Mouse (Mus musculus): ENCODE results near the gene Srrd. TPM values are rescaled to one million over a fixed set of nuclear protein-coding genes. Genes with fewer than 3 reads are reported as not detected.

Gene Srrd
- total RNA-seq, 2 experiments from 2014 or later, result 3.2 to 3.3 TPM

GRCm38 (mm10) chr5:112364184-112364797 is 21.5 kb upstream of the Srrd start:
- no peak for DNase-seq
- intact Hi-C loops (cut with DNase I; ENCODE audit: low total_unique reads), result no loop called here

DNA sequence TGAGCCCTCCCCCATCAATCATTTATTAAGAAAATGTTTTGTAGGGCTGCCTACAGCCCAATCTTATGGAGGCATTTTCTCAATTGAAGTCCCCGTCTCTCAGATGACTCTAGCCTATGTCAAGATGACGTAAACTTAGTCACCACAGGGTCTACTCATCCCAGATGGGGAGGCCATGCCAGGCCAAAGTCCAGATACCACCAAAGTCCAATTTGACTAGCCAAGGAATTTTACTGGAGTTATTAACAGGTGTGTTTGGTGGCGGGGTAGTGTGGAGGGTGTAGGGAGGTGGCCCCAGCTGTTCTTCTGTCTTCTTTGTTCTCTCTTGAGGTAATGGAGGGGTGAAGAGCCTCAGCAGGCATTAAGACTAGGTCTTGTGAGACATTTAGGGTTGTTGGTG is 17.2 kb upstream of the Srrd start:
- intact Hi-C loops (cut with DNase I; ENCODE audit: low total_unique reads), result no loop called here
- no peak for DNase-seq

GRCm38 (mm10) chr5:112359520-112359919 is 16.7 kb upstream of the Srrd start:
- intact Hi-C loops (cut with DNase I; ENCODE audit: low total_unique reads), result no loop called here
- no peak for DNase-seq

GRCm38 (mm10) chr5:112356322-112356721 is 13.5 kb upstream of the Srrd start:
- intact Hi-C loops (cut with DNase I; ENCODE audit: low total_unique reads), result no loop called here
- DNase-seq, result no peak

- intact Hi-C loops (cut with DNase I; ENCODE audit: low total_unique reads), result no loop called here
- DNase-seq, result no peak
Observed at GRCm38 (mm10) chr5:112355910-112356309, 13.1 kb upstream of the Srrd start, which contains the start of gene Gm6583. TSS of gene Gm6583 (minus strand) at chr5:112356033.

GRCm38 (mm10) chr5:112355493-112355892 is 12.7 kb upstream of the Srrd start:
- intact Hi-C loops (cut with DNase I; ENCODE audit: low total_unique reads), result no loop called here
- DNase-seq, result no peak

DNA sequence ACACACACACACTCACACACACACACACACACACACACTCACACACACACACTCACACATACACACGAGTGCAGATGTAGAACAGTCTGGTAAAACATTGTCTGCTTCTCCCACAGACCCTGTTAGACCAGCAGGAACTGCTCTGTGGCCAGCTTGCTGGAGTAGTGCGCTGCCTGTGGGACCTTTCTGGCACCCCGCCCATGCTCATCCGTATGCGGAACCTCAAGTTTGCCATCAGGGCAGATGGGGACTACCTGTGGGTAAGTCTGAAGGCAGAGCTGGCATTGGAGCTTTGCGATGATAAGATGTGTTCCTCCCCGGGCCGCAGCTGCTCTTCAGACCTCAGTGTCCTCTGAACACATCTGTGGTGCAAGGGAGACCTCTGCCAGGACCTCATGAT is 6.3 kb upstream of the Srrd start:
- no peak for DNase-seq
- intact Hi-C loops (cut with DNase I; ENCODE audit: low total_unique reads), result no loop called here

DNA sequence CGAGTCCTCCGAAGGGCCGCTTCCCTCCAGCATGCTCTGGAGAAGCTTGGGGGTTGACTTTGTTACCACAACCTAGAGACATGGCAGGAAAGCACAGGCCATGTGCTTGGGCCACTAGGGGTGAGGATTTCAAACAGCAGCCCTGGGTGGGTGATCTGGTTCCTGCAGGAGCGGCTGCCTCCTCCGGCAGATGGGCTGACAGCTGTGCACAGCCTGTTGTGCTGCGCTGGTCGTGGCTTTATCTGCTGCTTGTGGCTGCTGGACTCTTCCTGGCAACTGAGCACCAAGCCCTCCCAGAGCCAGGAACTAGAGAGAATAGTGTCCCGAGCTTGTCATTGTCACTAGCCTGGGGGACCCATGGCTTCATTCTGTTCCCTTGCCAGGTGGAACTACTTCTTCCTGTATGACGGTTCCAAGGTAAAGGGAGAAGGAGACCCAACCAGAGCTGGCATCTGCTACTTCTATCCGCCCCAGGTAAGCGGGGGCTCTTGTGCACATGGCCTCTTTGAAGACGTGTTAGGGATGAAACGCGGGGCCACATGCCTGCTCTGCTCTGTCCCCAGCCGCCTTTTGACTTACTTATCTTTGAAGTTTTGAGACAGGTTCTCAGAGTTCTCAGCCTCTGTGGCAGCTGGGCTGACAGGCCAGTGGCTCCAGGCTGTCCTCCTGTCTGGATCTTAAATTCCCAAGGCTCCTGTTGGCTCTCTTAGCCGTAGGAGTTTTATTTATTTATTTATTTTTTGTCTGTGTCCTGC is 3.5 kb upstream of the Srrd start:
- intact Hi-C loops (cut with DNase I; ENCODE audit: low total_unique reads), result no loop called here
- no peak for DNase-seq

DNA sequence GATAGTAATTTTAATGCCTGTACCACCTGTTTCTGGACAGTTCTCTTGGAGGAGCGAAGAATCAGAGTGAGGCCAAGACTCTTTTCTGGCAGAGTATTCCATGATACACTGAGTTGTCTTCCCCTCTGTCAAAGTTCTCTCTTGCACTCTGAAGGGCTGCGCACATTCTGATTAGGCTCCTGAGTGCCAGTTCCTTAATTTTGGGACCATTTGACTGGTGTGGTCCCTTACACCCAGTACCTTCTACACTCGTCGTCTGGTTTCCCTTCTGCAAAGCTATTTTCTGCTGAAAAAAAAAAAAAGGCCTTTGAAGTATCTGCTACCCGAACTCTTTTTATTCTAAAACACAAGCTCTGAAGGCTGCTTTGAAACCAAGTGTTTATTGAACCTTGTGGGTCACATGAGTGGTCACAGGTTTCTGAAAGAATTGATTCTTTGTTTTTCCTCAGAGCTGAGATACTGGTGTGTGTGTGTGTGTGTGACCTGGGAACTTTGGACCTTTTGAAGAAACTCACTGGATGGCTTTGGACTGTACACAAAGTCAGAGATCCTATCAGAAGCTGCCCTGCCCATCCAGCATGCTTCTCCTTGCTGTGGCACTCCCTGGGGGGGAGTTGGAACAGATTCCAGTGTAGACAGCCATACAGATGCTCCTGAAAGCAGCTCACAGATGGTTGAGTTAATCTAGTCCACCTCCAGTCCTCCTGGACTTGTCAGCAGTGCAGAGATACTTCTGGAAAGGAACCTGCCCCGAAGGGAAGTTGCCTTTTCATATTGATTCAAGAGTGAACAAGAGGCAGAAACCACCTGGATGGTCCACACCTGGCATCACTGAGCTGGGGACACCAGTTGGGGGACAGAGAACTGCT is 1.5 kb upstream of the Srrd start:
- no peak for DNase-seq
- intact Hi-C loops (cut with DNase I; ENCODE audit: low total_unique reads), result no loop called here

- intact Hi-C loops (cut with DNase I; ENCODE audit: low total_unique reads), result no loop called here
- no peak for DNase-seq
Observed at GRCm38 (mm10) chr5:112343205-112343595, 360 bp upstream of the Srrd start.

DNA sequence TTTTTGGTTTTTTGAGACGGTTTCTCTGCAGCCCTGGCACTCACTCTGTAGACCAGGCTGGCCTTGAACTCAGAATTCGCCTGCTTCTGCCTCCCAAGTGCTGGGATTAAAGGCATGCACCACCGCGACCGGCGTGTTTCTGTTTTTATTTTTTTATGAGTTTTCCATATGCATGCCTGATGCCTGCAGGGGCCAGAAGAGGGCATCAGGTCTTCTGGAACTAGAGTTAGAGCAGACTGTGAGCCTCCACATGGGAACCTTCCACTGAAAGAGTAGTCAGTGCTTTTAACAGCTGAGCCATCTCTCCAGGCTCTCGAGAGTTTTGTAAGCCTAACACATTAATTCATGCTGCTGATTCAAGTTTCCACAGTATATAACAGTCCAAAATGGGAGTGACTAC is 3.6 kb downstream of the Srrd start:
- intact Hi-C loops (cut with DNase I; ENCODE audit: low total_unique reads), result loop anchor here (10.0 kb wide), 1 partner anchor 86 kb away; no protein-coding TSS in a partner anchor
- DNase-seq, result no peak

GRCm38 (mm10) chr5:112337004-112337403 is 5.8 kb downstream of the Srrd start:
- intact Hi-C loops (cut with DNase I; ENCODE audit: low total_unique reads), result loop anchor here (10.0 kb wide), 1 partner anchor 88 kb away; no protein-coding TSS in a partner anchor

DNA sequence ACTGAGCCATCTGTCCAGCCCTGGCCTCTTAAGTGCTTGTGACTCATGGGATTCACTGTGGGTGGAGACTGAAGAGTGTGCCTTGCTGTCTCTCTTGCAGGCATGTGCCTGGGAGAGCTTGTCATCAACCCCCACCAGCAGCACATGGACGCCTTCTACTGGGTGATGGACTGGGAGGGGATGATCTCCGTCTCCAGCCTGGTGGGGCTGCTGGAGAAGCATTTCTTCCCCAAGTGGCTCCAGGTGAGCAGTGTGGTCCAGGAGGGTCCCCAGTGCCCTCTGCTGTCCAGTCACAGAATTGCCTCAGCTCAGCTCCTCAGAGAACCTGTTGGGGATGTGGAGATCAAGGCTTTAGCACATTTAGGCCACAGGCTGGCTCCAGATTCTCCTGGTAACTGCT is 7.4 kb downstream of the Srrd start:
- DNase-seq, result no peak
- intact Hi-C loops (cut with DNase I; ENCODE audit: low total_unique reads), result loop anchor here (2.0 to 10.0 kb wide), 2 partner anchors 89 to 95 kb away; no protein-coding TSS in a partner anchor

More at GRCm38 (mm10) chr5:112337004-112337403, 5.8 kb downstream of the Srrd start:
- DNase-seq, result no peak

DNA sequence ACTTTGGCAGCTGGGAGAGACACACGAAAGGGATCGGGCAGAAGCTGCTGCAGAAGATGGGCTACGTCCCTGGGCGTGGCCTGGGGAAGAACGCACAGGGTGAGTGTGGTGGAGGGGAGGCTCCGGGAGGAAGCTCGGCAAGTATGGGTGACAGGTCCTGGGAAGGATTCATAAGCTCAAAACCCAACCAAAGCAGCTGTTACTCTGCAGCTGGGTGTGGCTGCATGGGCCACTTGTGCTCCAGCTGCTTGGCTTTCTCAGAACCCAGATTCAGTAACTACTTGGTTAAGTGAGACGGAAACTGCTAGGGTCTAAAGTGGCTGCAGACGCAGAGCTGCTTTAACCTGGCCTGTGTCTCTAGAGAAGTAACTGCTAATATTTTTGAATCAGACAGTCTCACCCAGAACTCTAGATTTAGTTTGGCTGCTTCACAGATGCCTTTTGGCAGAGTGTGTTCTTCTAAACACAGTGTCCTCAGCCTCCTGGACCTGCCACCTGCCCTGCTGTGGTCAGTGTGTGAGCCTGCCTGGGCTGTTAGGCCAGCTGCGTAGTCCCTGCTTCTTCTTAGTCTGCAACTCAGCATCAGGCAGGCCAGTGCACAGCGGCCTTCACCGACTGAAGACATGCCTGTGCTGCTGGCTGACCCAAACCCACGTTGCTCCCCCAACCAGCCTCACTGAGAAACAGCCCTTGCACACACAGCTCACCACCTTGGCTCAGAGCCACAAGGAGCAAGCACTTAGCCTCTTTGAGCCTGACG is 12.9 kb downstream of the Srrd start:
- intact Hi-C loops (cut with DNase I; ENCODE audit: low total_unique reads), result loop anchor here (10.0 kb wide), 1 partner anchor 95 kb away; no protein-coding TSS in a partner anchor
- DNase-seq, result no peak

GRCm38 (mm10) chr5:112327854-112328253 is 15.0 kb downstream of the Srrd start:
- intact Hi-C loops (cut with DNase I; ENCODE audit: low total_unique reads), result no loop called here

GRCm38 (mm10) chr5:112326446-112327009 is 16.3 kb downstream of the Srrd start:
- DNase-seq, result no peak
- intact Hi-C loops (cut with DNase I; ENCODE audit: low total_unique reads), result no loop called here

More at GRCm38 (mm10) chr5:112327854-112328253, 15.0 kb downstream of the Srrd start:
- DNase-seq, result no peak

- intact Hi-C loops (cut with DNase I; ENCODE audit: low total_unique reads), result no loop called here
- DNase-seq, result peak; percentile 96
Observed at GRCm38 (mm10) chr5:112325546-112326445, 17.0 kb downstream of the Srrd start, which contains the start of gene Tfip11. TSS of gene Tfip11 (plus strand) at chr5:112326358.
